Mouse (Mus musculus): ENCODE measurements around the gene Mical2. TPM values are rescaled to one million over a fixed set of nuclear protein-coding genes. Genes with fewer than 3 reads are reported as not detected.

Gene Mical2
- total and polyA plus RNA-seq, 3 experiments = not detected

- Histone ChIP-seq H3K9ac (ENCODE audit: control insufficient read depth, low read depth, low read length, poor library complexity, severe bottlenecking) (no peak overlapping the region), H3K27me3 (ENCODE audit: control insufficient read depth in 1 of 2, insufficient read depth in 2 of 2, low read length in 2 of 2) (no peaks in the 10 kb centered on the region), H3K27ac (ENCODE audit: control insufficient read depth, low read depth, low read length) (no peak overlapping the region), H3K79me2 (ENCODE audit: control insufficient read depth, insufficient read depth, low read length, poor library complexity) (no peaks in the 10 kb centered on the region), H3K4me1 (ENCODE audit: control insufficient read depth in 1 of 2, insufficient read depth in 2 of 2, low read length in 2 of 2) (no peaks in the 10 kb centered on the region), H3K9me3 (replicated peaks; ENCODE audit: insufficient read depth, low read length) (no peaks in the 10 kb centered on the region), H3K4me3 (ENCODE audit: control insufficient read depth in 1 of 2, insufficient read depth in 1 of 2, low read depth in 2 of 2, low read length in 2 of 2) (no peak overlapping the region), H3K36me3 (ENCODE audit: control insufficient read depth in 1 of 2, insufficient read depth in 2 of 2, low read length in 2 of 2) (no peaks in the 10 kb centered on the region)
- TF ChIP-seq TAL1 (IDR thresholded peaks at IDR 0.05; ENCODE audit: low read length) (no peak), CHD1 (IDR thresholded peaks at IDR 0.05; ENCODE audit: low read depth, low read length) (no peak), MAX (IDR thresholded peaks at IDR 0.05; ENCODE audit: low read length) (no peak), E2F4 (IDR thresholded peaks at IDR 0.05; ENCODE audit: borderline replicate concordance, low read depth, low read length) (no peak), POLR2AphosphoS5 (IDR thresholded peaks at IDR 0.05; ENCODE audit: borderline replicate concordance, low read depth, low read length) (no peak), BHLHE40 (IDR thresholded peaks at IDR 0.05; ENCODE audit: borderline replicate concordance, low read depth, low read length) (no peak), TBP (IDR thresholded peaks at IDR 0.05; ENCODE audit: low read depth, low read length) (no peak), ETS1 (IDR thresholded peaks at IDR 0.05; ENCODE audit: low read depth, low read length) (no peak), MAZ (IDR thresholded peaks at IDR 0.05; ENCODE audit: low read depth, low read length) (no peak), SIN3A (IDR thresholded peaks at IDR 0.05; ENCODE audit: low read length) (no peak), NELFE (IDR thresholded peaks at IDR 0.05; ENCODE audit: low read depth, low read length) (no peak), POLR2AphosphoS2 (IDR thresholded peaks at IDR 0.05; ENCODE audit: low read length) (no peak), ZNF384 (IDR thresholded peaks at IDR 0.05; ENCODE audit: low read depth, low read length) (no peak), CTCF (IDR thresholded peaks at IDR 0.05 in 2 of 3, conservative IDR thresholded peaks at IDR 0.05 in 1 of 3; ENCODE audit: control insufficient read depth in 1 of 3, insufficient read depth in 1 of 3, low read depth in 2 of 3, low read length in 3 of 3, poor library complexity in 1 of 3, severe bottlenecking in 1 of 3) (no peak), MAFK (IDR thresholded peaks at IDR 0.05; ENCODE audit: borderline replicate concordance, low read depth, low read length) (no peak), MYB (IDR thresholded peaks at IDR 0.05; ENCODE audit: low read depth, low read length) (no peak), HCFC1 (IDR thresholded peaks at IDR 0.05; ENCODE audit: low read depth, low read length) (no peak), GABPA (IDR thresholded peaks at IDR 0.05; ENCODE audit: low read depth, low read length) (no peak), ZMIZ1 (IDR thresholded peaks at IDR 0.05; ENCODE audit: low read depth, low read length) (no peak)
- DNase-seq (ENCODE audit: low read depth, low spot score) = no peak
These were observed 120.0 kb downstream of the Mical2 start for GRCm38 (mm10) chr7:112345687-112346086.

GRCm38 (mm10) chr7:112351541-112351940, 125.9 kb downstream of the Mical2 start:
- H3K36me3 ChIP-seq (ENCODE audit: control insufficient read depth in 1 of 2, insufficient read depth in 2 of 2, low read length in 2 of 2) = no peaks in the 10 kb centered on the region
- DNase-seq (ENCODE audit: low read depth, low spot score) = no peak
- no peak overlapping the region for H3K4me3 ChIP-seq (ENCODE audit: control insufficient read depth in 1 of 2, insufficient read depth in 1 of 2, low read depth in 2 of 2, low read length in 2 of 2)
- no peaks in the 10 kb centered on the region for H3K79me2 ChIP-seq (ENCODE audit: control insufficient read depth, insufficient read depth, low read length, poor library complexity)
- TF ChIP-seq HCFC1 (IDR thresholded peaks at IDR 0.05; ENCODE audit: low read depth, low read length) (no peak), MYC (IDR thresholded peaks at IDR 0.05; ENCODE audit: low read depth, low read length) (no peak), GABPA (IDR thresholded peaks at IDR 0.05; ENCODE audit: low read depth, low read length) (no peak), SIN3A (IDR thresholded peaks at IDR 0.05; ENCODE audit: low read length) (no peak)
- H3K27me3 ChIP-seq (ENCODE audit: control insufficient read depth in 1 of 2, insufficient read depth in 2 of 2, low read length in 2 of 2) = no peaks in the 10 kb centered on the region
- H3K27ac ChIP-seq (ENCODE audit: control insufficient read depth, low read depth, low read length) = no peak overlapping the region
- no peak overlapping the region for H3K9ac ChIP-seq (ENCODE audit: control insufficient read depth, low read depth, low read length, poor library complexity, severe bottlenecking)
- no peaks in the 10 kb centered on the region for H3K4me1 ChIP-seq (ENCODE audit: control insufficient read depth in 1 of 2, insufficient read depth in 2 of 2, low read length in 2 of 2)
- H3K9me3 ChIP-seq (replicated peaks; ENCODE audit: insufficient read depth, low read length) = no peaks in the 10 kb centered on the region
